Mouse (Mus musculus): ENCODE data around the gene Cyp2b13. TPM values are rescaled to one million over a fixed set of nuclear protein-coding genes. Genes with fewer than 3 reads are reported as not detected.
"Not testable (repeated sequence)": the region's sequence is repeated elsewhere in the genome, so short reads cannot be mapped to it uniquely, and the experiment has no call there.

Cyp2b13 gene
- not detected for total RNA-seq (2021)

DNA sequence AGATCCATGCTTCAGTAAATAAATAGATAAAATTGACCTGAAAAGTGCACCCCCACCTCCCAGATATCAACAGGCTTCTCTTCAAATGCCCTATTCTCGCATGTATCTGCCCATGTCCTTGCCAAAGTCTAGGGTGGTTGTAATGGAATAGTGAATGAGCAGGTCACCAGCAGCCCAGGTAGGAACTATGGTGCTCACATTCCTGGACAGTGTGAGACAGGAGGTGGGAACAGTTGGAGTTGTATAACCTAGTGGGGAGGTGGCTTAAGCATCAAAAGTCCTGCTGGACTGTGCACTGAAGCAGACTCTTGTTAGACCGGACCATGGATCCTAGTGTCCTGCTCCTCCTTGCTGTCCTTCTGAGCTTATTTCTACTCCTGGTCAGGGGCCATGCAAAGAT, at the start of gene Cyp2b13:
Gene Cyp2b13, plus strand, starts transcription at position 301 of the 400 bp plus-strand sequence.
- DNase-seq (ENCODE audit: low spot score); intact Hi-C loops (cut with DNase I): not testable (repeated sequence)

DNA sequence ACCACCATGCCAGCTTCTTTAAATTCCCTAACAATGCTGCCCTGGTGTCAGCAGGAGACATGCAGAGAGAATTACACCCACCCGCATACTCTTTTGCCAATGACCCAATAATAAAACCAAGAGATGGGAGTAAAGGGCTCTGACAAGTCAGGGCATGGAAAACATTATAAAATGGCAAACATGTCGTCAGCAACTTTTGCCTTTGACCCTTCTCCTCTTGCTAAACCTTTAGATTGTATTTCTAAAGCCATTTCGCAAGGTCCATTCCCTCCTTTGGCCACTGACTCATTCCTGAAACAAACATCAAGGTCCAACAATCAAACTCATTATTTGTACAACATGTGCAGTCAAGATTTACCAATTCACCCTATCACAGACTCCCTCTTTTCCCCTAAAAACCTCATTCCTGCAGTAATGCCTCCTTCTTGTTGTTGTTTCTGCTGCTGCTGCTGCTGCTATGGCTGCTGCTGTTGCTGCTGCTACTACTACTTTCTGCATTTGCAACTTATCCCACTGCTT, 41.4 kb upstream of the Cyp2b13 start:
- intact Hi-C loops (cut with DNase I); DNase-seq (ENCODE audit: low spot score): not testable (repeated sequence)

- intact Hi-C loops (cut with DNase I); DNase-seq (ENCODE audit: low spot score): not testable (repeated sequence)
These were observed 6.2 kb upstream of the Cyp2b13 start for GRCm38 (mm10) chr7:26054885-26055630.

DNA sequence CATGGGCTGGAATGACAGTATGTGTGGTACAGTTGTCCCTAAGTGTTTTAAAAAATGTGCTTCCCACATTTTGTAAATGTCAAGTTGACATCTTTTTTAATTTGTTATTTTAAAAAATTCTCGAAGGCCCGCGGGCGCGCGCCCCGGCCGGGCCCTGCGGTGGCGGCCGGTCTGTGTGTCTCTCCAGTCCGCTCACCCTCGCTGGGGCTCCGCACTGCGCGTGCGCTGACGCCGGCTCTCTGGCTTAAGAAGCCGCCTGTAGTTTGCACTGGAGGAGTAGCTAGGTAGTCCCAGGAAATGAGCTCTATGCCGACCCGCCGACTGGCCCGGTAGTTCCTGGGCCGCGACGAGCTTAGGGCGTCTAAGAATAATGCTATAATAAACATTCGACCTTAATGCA, 10.4 kb downstream of the Cyp2b13 start:
- intact Hi-C loops (cut with DNase I); DNase-seq (ENCODE audit: low spot score): not testable (repeated sequence)

DNA sequence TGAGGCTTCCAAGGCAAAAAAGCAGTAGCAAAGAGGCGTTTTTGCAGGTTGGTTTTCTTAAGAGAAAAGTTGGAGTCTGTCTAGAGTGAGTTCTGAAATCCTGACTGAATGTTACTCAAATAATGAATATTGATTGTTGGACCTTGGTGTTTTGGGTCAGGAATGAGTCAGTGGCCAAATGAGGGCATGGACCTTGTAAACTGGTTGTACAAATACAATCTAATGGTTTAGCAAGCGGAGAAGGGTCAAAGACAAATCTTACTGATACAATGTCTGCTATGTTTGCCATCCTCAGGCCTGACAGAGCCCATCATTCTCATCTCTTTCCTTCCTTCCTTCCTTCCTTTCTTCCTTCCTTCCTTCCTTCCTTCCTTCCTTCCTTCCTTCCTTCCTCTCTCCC, 21.3 kb downstream of the Cyp2b13 start:
- intact Hi-C loops (cut with DNase I) = loop anchor here (5.0 kb wide), 1 partner anchor 100 kb away; no protein-coding TSS in a partner anchor
- no peak for DNase-seq (ENCODE audit: low spot score)

DNA sequence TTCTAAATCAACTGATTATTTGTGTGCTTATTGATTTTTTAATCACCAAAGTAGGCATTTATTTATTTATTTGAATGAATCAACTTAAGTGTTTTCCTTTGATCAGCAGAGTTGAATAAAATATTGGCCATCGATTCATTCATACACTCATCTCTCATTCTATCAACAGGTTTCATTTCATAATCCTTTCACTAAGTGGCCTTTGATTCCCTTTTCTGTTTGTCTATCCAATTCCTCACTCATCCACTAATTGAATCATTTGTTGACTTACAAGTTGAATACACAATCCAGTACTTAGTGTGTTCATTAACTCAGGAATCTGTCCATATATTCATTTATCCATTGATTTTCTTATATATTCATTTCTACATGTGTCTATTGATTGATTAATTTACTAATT, 26.1 kb downstream of the Cyp2b13 start:
- intact Hi-C loops (cut with DNase I) = no loop called here

GRCm38 (mm10) chr7:26088578-26088977, 27.3 kb downstream of the Cyp2b13 start:
- intact Hi-C loops (cut with DNase I); DNase-seq (ENCODE audit: low spot score): not testable (repeated sequence)

More for the DNA sequence above, 26.1 kb downstream of the Cyp2b13 start:
- no peak for DNase-seq (ENCODE audit: low spot score)

GRCm38 (mm10) chr7:26139623-26140022, 78.3 kb downstream of the Cyp2b13 start:
- DNase-seq (ENCODE audit: low spot score); intact Hi-C loops (cut with DNase I): not testable (repeated sequence)

DNA sequence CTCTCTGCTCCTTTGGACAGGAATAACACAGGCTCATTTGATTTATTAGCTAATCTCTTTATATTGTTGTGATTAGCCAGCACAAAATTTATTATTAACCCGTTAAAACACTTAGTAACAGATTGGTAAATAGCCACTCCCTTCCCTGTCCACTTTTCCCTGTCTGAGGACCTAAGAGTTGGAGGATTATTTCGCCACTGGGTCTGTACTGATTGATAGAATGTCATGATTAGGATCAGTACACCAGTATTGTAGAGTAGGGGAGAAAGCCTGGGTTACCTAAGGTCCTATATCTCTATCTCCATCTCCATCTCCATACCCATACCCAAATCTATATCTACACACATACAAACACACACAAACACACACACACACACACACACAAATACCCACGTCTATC, 82.4 kb downstream of the Cyp2b13 start:
- DNase-seq (ENCODE audit: low spot score); intact Hi-C loops (cut with DNase I): not testable (repeated sequence)

Other genes starting within 250 kb of the Cyp2b13 start
- gene Cyp2s1, start 244.6 kb upstream of the Cyp2b13 start, total RNA-seq (2021) = 1 to 10 TPM; 5.8 to 6.3 TPM
- gene Cyp2b10, start 163.9 kb upstream of the Cyp2b13 start, total RNA-seq (2021) = 1 to 10 TPM; 1.4 to 1.5 TPM
- gene Cyp2b9, start 111.9 kb downstream of the Cyp2b13 start, total RNA-seq (2021) = not detected
- gene Vmn1r184, start 198.8 kb downstream of the Cyp2b13 start, total RNA-seq (2021) = not detected
- not detected for gene Cyp2a4, start 245.7 kb downstream of the Cyp2b13 start, total RNA-seq (2021)

Measured in heart, postnatal 25 days (tissue).